Mouse (Mus musculus) ES-Bruce4 (cell line): ENCODE measurements around the gene Gm9040. TPM values are rescaled to one million over a fixed set of nuclear protein-coding genes. Genes with fewer than 3 reads are reported as not detected.
A peak's percentile ranks its signal among the peaks of the same experiment; 100 is the strongest.
"Not testable (repeated sequence)": the region's sequence is repeated elsewhere in the genome, so short reads cannot be mapped to it uniquely, and the experiment has no call there.

Source experiments
- H3K27ac ChIP-seq: 2 replicates; pipeline ENCODE4 v1.5.1; 2012; ENCODE audit warnings: low read length, inconsistent platforms; ENCODE audit not compliant: insufficient read depth
- H3K27me3 ChIP-seq: 2 replicates; pipeline ENCODE4 v1.6.1; 2012; ENCODE audit warnings: mild to moderate bottlenecking, low read length, inconsistent platforms; ENCODE audit not compliant: control insufficient read depth, poor library complexity, insufficient read depth, severe bottlenecking
- H3K36me3 ChIP-seq: 2 replicates; pipeline ENCODE4 v1.6.1; 2012; ENCODE audit warnings: inconsistent platforms, mild to moderate bottlenecking, low read length, moderate library complexity; ENCODE audit not compliant: control insufficient read depth, poor library complexity, insufficient read depth, severe bottlenecking
- H3K4me1 ChIP-seq: one replicate; pipeline ENCODE4 v1.8.1; 2011; ENCODE audit warnings: low read length; ENCODE audit not compliant: control insufficient read depth, insufficient read depth
- H3K4me3 ChIP-seq: 2 replicates; pipeline ENCODE4 v1.5.1; 2011; ENCODE audit warnings: low read depth, mild to moderate bottlenecking, low read length
- H3K9ac ChIP-seq: 2 replicates; pipeline ENCODE4 v1.6.1; 2012; ENCODE audit warnings: low read depth, mild to moderate bottlenecking, inconsistent platforms; ENCODE audit not compliant: poor library complexity, severe bottlenecking
- H3K9me3 ChIP-seq: replicated peaks from 2 replicates; pipeline ENCODE4 v1.6.1; 2012; ENCODE audit warnings: mild to moderate bottlenecking, low read length, inconsistent platforms; ENCODE audit not compliant: control insufficient read depth, poor library complexity, insufficient read depth, severe bottlenecking
- CTCF ChIP-seq: IDR thresholded peaks from one replicate; pipeline ENCODE4 v1.8.1; 2011; ENCODE audit warnings: low read depth, low read length
- EP300 ChIP-seq: IDR thresholded peaks from 2 replicates; pipeline ENCODE4 v1.6.1; 2011; ENCODE audit warnings: low read depth, low read length; ENCODE audit not compliant: insufficient read depth
- POLR2A ChIP-seq: IDR thresholded peaks from one replicate; pipeline ENCODE4 v1.8.1; 2011; ENCODE audit warnings: low read length; ENCODE audit not compliant: insufficient read depth
- polyA plus RNA-seq: library from polyadenylated mRNA; stranded (reverse); fragments of >200 nt; gene quantifications from 2 replicates; pipeline ENCODE4 v1.2.4, GENCODE M21; 2011; ENCODE audit warnings: low read depth; ENCODE audit not compliant: missing spikeins, insufficient read depth, insufficient read length

The Gm9040 gene
- not detected in 2 replicates for polyA plus RNA-seq

DNA sequence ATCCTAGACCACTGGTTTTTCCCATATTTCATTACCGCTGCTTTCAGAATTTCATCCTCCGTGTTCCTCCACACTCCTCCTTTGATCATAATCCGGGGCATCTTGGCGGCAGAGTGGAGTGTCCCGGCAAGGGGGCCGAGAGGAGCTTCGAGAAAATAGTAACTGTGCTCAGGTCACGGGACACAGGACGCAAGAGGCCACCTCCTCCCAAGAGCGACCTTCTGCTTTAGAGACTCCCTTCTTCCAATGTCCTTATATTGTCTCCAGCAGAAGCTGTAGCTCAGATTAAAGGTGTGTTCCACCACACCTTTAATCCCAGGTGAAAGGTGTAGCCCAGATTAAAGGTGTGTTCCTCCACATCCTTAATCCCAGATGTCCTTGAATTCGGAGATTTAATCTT is at the start of gene Gm9040:
Gene Gm9040, minus strand, starts transcription at position 101 of the 400 bp plus-strand sequence.
- not testable (repeated sequence) for H3K4me1 ChIP-seq, H3K4me3 ChIP-seq, H3K27ac ChIP-seq, H3K9me3 ChIP-seq, H3K36me3 ChIP-seq, H3K27me3 ChIP-seq, H3K9ac ChIP-seq

DNA sequence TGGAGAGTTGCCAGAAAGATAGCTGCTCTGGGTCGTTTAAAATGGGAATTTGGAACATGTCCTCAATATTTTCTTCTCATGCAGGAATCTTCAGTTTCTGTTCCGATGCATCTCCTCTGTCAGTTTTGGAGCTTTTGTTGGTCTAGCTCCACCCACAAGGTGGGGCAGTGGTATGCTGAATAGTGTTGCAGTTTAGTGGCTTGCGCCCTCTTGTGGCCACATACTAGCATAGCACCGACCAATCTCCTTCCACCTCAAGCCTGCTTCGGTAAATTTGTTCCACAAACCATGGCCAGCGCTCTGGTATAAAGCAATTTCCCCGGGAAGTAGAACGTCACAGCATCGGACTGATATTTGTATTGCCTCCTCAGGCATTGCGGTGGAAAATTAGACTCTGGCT is 43.7 kb upstream of the Gm9040 start:
- H3K4me3 ChIP-seq, result no peak overlapping the region
- no peak overlapping the region for H3K9ac ChIP-seq
- H3K36me3 ChIP-seq, result no peaks in the 10 kb centered on the region
- no peak overlapping the region for H3K27ac ChIP-seq
- peaks cover 5% of the 10 kb centered on the region; the same call in 1 of the 2 replicates for H3K9me3 ChIP-seq
- no peak for TF ChIP-seq EP300
- TF ChIP-seq CTCF, result peak; percentile 98
- no peak for TF ChIP-seq POLR2A
- H3K4me1 ChIP-seq, result no peaks in the 10 kb centered on the region
- H3K27me3 ChIP-seq, result no peaks in the 10 kb centered on the region

DNA sequence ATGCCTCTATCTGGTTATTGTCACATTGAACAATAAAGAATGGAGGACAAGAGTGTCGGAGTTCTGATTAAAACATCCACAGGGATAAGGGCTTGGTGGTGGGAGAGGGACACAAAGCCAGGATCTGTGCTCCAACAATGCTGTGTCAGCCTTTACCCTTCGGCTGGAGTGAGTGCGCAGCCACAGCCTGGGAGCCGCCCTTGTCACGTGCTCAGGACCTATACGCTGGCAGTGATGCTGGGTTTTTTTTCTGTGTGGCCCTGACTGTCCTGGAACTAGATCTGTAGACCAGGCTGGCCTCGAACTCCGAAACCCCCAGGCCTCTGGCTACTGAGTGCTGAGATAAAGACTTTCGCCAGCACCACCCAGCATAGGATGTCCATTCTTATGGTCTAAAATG is 42.7 kb upstream of the Gm9040 start:
- peaks cover 14% of the 10 kb centered on the region for H3K9me3 ChIP-seq
- TF ChIP-seq CTCF (no peak), EP300 (no peak), POLR2A (no peak)
- no peaks in the 10 kb centered on the region for H3K36me3 ChIP-seq
- H3K9ac ChIP-seq, result no peak overlapping the region
- H3K27me3 ChIP-seq, result no peaks in the 10 kb centered on the region
- no peak overlapping the region for H3K4me3 ChIP-seq
- H3K27ac ChIP-seq, result no peak overlapping the region
- no peaks in the 10 kb centered on the region for H3K4me1 ChIP-seq

DNA sequence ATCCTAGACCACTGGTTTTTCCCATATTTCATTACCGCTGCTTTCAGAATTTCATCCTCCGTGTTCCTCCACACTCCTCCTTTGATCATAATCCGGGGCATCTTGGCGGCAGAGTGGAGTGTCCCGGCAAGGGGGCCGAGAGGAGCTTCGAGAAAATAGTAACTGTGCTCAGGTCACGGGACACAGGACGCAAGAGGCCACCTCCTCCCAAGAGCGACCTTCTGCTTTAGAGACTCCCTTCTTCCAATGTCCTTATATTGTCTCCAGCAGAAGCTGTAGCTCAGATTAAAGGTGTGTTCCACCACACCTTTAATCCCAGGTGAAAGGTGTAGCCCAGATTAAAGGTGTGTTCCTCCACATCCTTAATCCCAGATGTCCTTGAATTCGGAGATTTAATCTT is 27.2 kb upstream of the Gm9040 start, which contains the start of gene Gm9049:
Gene Gm9049, minus strand, starts transcription at position 101 of the 400 bp plus-strand sequence.
- H3K27ac ChIP-seq, H3K36me3 ChIP-seq, H3K9me3 ChIP-seq, H3K4me3 ChIP-seq, H3K27me3 ChIP-seq, H3K4me1 ChIP-seq, H3K9ac ChIP-seq: not testable (repeated sequence)

DNA sequence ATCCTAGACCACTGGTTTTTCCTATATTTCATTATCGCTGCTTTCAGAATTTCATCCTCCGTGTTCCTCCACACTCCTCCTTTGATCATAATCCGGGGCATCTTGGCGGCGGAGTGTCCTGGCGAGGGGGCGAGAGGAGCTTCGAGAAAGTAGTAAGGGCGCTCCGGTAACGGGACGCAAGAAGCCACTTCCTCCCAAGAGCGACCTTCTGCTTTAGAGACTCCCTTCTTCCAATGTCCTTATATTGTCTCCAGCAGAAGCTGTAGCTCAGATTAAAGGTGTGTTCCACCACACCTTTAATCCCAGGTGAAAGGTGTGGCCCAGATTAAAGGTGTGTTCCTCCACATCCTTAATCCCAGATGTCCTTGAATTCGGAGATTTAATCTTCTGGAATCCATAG is 21.8 kb upstream of the Gm9040 start, which contains the start of gene Gm9048:
Gene Gm9048, minus strand, starts transcription at position 101 of the 400 bp plus-strand sequence.
- H3K27ac ChIP-seq, H3K4me1 ChIP-seq, H3K4me3 ChIP-seq, H3K9me3 ChIP-seq, H3K9ac ChIP-seq, H3K36me3 ChIP-seq, H3K27me3 ChIP-seq: not testable (repeated sequence)

DNA sequence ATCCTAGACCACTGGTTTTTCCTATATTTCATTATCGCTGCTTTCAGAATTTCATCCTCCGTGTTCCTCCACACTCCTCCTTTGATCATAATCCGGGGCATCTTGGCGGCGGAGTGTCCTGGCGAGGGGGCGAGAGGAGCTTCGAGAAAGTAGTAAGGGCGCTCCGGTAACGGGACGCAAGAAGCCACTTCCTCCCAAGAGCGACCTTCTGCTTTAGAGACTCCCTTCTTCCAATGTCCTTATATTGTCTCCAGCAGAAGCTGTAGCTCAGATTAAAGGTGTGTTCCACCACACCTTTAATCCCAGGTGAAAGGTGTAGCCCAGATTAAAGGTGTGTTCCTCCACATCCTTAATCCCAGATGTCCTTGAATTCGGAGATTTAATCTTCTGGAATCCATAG is 16.4 kb upstream of the Gm9040 start, which contains the start of gene Gm9046:
Gene Gm9046, minus strand, starts transcription at position 101 of the 400 bp plus-strand sequence.
- H3K27me3 ChIP-seq, H3K9me3 ChIP-seq, H3K36me3 ChIP-seq, H3K9ac ChIP-seq, H3K4me3 ChIP-seq, H3K27ac ChIP-seq, H3K4me1 ChIP-seq: not testable (repeated sequence)

DNA sequence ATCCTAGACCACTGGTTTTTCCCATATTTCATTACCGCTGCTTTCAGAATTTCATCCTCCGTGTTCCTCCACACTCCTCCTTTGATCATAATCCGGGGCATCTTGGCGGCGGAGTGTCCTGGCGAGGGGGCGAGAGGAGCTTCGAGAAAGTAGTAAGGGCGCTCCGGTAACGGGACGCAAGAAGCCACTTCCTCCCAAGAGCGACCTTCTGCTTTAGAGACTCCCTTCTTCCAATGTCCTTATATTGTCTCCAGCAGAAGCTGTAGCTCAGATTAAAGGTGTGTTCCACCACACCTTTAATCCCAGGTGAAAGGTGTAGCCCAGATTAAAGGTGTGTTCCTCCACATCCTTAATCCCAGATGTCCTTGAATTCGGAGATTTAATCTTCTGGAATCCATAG is 11.0 kb upstream of the Gm9040 start, which contains the start of gene Gm9045:
Gene Gm9045, minus strand, starts transcription at position 101 of the 400 bp plus-strand sequence.
- not testable (repeated sequence) for H3K9ac ChIP-seq, H3K4me3 ChIP-seq, H3K4me1 ChIP-seq, H3K9me3 ChIP-seq, H3K27me3 ChIP-seq, H3K36me3 ChIP-seq, H3K27ac ChIP-seq

DNA sequence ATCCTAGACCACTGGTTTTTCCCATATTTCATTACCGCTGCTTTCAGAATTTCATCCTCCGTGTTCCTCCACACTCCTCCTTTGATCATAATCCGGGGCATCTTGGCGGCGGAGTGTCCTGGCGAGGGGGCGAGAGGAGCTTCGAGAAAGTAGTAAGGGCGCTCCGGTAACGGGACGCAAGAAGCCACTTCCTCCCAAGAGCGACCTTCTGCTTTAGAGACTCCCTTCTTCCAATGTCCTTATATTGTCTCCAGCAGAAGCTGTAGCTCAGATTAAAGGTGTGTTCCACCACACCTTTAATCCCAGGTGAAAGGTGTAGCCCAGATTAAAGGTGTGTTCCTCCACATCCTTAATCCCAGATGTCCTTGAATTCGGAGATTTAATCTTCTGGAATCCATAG is 5.5 kb upstream of the Gm9040 start, which contains the start of gene Gm9044:
Gene Gm9044, minus strand, starts transcription at position 101 of the 400 bp plus-strand sequence.
- H3K4me3 ChIP-seq, H3K27me3 ChIP-seq, H3K36me3 ChIP-seq, H3K9ac ChIP-seq, H3K27ac ChIP-seq, H3K4me1 ChIP-seq, H3K9me3 ChIP-seq: not testable (repeated sequence)
